In the genomic region with DNA sequence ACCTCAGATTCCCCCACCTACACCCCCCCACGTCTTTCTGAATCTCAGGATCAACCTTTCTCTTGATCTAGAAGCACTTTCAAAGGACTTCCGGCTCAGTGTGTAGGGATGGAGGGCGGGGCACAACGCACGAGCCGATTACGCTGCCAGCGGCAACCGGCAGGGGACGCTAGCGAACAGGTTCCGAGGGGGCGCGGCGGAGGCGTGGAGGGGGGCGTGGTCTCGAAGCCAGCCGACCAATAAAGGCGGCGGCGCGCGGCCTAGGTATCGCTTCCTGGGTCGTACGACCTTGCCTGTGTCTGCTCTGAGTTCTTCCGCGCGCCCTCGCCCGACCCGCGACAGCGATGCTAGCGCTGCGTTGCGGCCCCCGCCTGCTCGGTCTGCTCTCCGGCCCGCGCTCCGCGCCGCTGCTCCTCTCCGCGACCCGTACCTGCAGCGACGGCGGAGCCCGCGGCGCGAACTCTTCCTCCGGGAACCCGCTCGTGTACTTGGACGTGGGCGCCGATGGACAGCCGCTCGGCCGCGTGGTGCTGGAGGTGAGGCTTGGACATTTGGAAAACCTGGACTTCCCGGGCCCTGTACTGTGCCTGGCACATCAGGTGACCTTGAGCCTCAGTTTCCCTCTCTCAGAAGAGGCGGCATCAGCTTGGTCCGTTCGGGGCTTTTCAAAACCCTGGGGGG, we compare ENCODE assay signal across 1 mouse cellular context.
TF ChIP-seq lines count a peak whose summit lies in the region.

A gene (plus strand): TSS at position 267 of the 681 bp plus-strand sequence.

TF ChIP-seq in CH12.LX, 34 proteins besides CTCF, POLR2A, EP300 and RAD21 (continued from another document):
- TF ChIP-seq GABPA (IDR thresholded peaks at IDR 0.05; ENCODE audit: insufficient replicate concordance, low read depth, low read length) = no peak
- no peak; the same call in 1 of the 2 replicates for TF ChIP-seq NRF1 (IDR thresholded peaks at IDR 0.05; ENCODE audit: low read depth, low read length)
- peak; percentile 97 for TF ChIP-seq MAZ (IDR thresholded peaks at IDR 0.05; ENCODE audit: low read depth, low read length)
- 0 out of 2 replicates have a peak, but pooled peaks have one; percentile 6 for TF ChIP-seq ZC3H11A (IDR thresholded peaks at IDR 0.05; ENCODE audit: low read depth, low read length)
- TF ChIP-seq ZKSCAN1 (IDR thresholded peaks at IDR 0.05; ENCODE audit: borderline replicate concordance, low read depth, low read length) = no peak
- no peak for TF ChIP-seq MAFK (IDR thresholded peaks at IDR 0.05; ENCODE audit: insufficient replicate concordance, low read length)
- no peak for TF ChIP-seq USF2 (conservative IDR thresholded peaks at IDR 0.05; ENCODE audit: low read depth, low read length)
- TF ChIP-seq ELF1 (IDR thresholded peaks at IDR 0.05; ENCODE audit: low read depth, low read length) = peak; percentile 91
- TF ChIP-seq ZMIZ1 (IDR thresholded peaks at IDR 0.05; ENCODE audit: low read depth, low read length) = 0 out of 2 replicates have a peak, but pooled peaks have one; percentile 60
- TF ChIP-seq RCOR1 (conservative IDR thresholded peaks at IDR 0.05; ENCODE audit: low read depth, low read length) = no peak
- 0 out of 2 replicates have a peak, but pooled peaks have one; percentile 49 for TF ChIP-seq UBTF (IDR thresholded peaks at IDR 0.05; ENCODE audit: low read depth, low read length)
- peak; percentile 75 for TF ChIP-seq SIN3A (IDR thresholded peaks at IDR 0.05; ENCODE audit: low read length)
- TF ChIP-seq JUND (conservative IDR thresholded peaks at IDR 0.05; ENCODE audit: low read depth, low read length) = no peak
- 0 out of 2 replicates have a peak, but pooled peaks have one; percentile 8 for TF ChIP-seq ZNF384 (IDR thresholded peaks at IDR 0.05; ENCODE audit: low read depth, low read length)
- peak; percentile 65 for TF ChIP-seq MEF2A (IDR thresholded peaks at IDR 0.05; ENCODE audit: borderline replicate concordance, low read depth, low read length)
- peak; percentile 70 for TF ChIP-seq IRF4 (IDR thresholded peaks at IDR 0.05; ENCODE audit: low read depth, low read length)
- no peak for TF ChIP-seq KAT2A (IDR thresholded peaks at IDR 0.05; ENCODE audit: insufficient replicate concordance, low read length)
- no peak for TF ChIP-seq CHD1 (IDR thresholded peaks at IDR 0.05; ENCODE audit: low read depth, low read length)
- peak; percentile 71 for TF ChIP-seq HCFC1 (IDR thresholded peaks at IDR 0.05; ENCODE audit: low read depth, low read length)
- no peak for TF ChIP-seq USF1 (IDR thresholded peaks at IDR 0.05; ENCODE audit: low read depth, low read length)
- TF ChIP-seq MYC (IDR thresholded peaks at IDR 0.05; ENCODE audit: low read depth, low read length) = peak; percentile 58; the same call in 1 of the 2 replicates
- TF ChIP-seq NELFE (IDR thresholded peaks at IDR 0.05; ENCODE audit: low read depth, low read length) = peak; percentile 97
- no peak for TF ChIP-seq E2F4 (IDR thresholded peaks at IDR 0.05; ENCODE audit: insufficient replicate concordance, low read depth, low read length)
- peak; percentile 41 for TF ChIP-seq ETS1 (conservative IDR thresholded peaks at IDR 0.05; ENCODE audit: low read depth, low read length)
- TF ChIP-seq CHD2 (IDR thresholded peaks at IDR 0.05; ENCODE audit: low read length) = 0 out of 2 replicates have a peak, but pooled peaks have one; percentile 16
- peak; percentile 82 for TF ChIP-seq TBP (conservative IDR thresholded peaks at IDR 0.05; ENCODE audit: low read depth, low read length)
- TF ChIP-seq JUN (IDR thresholded peaks at IDR 0.05; ENCODE audit: insufficient read depth, low read depth, low read length) = no peak
- peak; percentile 68; the same call in 1 of the 2 replicates for TF ChIP-seq POLR2AphosphoS2 (IDR thresholded peaks at IDR 0.05; ENCODE audit: low read depth, low read length)
- TF ChIP-seq MXI1 (IDR thresholded peaks at IDR 0.05; ENCODE audit: low read depth, low read length) = peak; percentile 60
- TF ChIP-seq TCF12 (IDR thresholded peaks at IDR 0.05; ENCODE audit: low read depth, low read length) = peak; percentile 73
- TF ChIP-seq SMC3 (IDR thresholded peaks at IDR 0.05; ENCODE audit: low read depth, low read length) = peak; percentile 45; the same call in 1 of the 2 replicates
- TF ChIP-seq MAX (IDR thresholded peaks at IDR 0.05; ENCODE audit: low read length) = peak; percentile 77
